Mouse (Mus musculus) central nervous system, embryonic 14 days (tissue): ENCODE measurements around the gene Nmnat1. TPM values are rescaled to one million over a fixed set of nuclear protein-coding genes. Genes with fewer than 3 reads are reported as not detected.

ENCODE experiments used
- polyA plus RNA-seq: library from polyadenylated mRNA; depleted of rRNA; stranded (reverse); fragments of >200 nt; gene quantifications from 2 replicates; pipeline ENCODE4 v1.2.3, GENCODE M21; 2012; rRNA removed

Gene Nmnat1
- 8.5 and 9.8 TPM in 2 replicates for polyA plus RNA-seq

GRCm38 (mm10) chr4:149485053-149485824 lies at the start of gene Nmnat1, which contains the start of gene Lzic:
TSS of gene Nmnat1 (minus strand) at chr4:149485202.
TSS of gene Lzic (plus strand) at chr4:149485229.

GRCm38 (mm10) chr4:149517868-149518340 lies 32.9 kb upstream of the Nmnat1 start, which contains the start of gene Ctnnbip1:
TSS of gene Ctnnbip1 (plus strand) at chr4:149518236.

GRCm38 (mm10) chr4:149477078-149477477 lies 7.9 kb downstream of the Nmnat1 start, which contains the start of gene Tmem274:
TSS of gene Tmem274 (plus strand) at chr4:149477378.

GRCm38 (mm10) chr4:149454879-149455278 lies 30.1 kb downstream of the Nmnat1 start, which contains the start of gene Rbp7:
TSS of gene Rbp7 (minus strand) at chr4:149454978.

GRCm38 (mm10) chr4:149426325-149427199 lies 58.4 kb downstream of the Nmnat1 start, which contains the start of gene Ube4b:
TSS of gene Ube4b (minus strand) at chr4:149426749.

Other genes with a start within 250 kb of the Nmnat1 start
- gene Kif1b, start 177.5 kb downstream of the Nmnat1 start, polyA plus RNA-seq: 147 TPM in 2 replicates
- gene Ube4b, start 58.5 kb downstream of the Nmnat1 start, polyA plus RNA-seq: 86.7 and 98.8 TPM in 2 replicates
- gene Rbp7, start 30.2 kb downstream of the Nmnat1 start, polyA plus RNA-seq: 0.14 and 0.19 TPM in 2 replicates
- not detected in 2 replicates for gene Tmem274, start 7.8 kb downstream of the Nmnat1 start, polyA plus RNA-seq
- 32.6 and 34.3 TPM in 2 replicates for gene Lzic, start within 50 bp of the Nmnat1 start, polyA plus RNA-seq
- 49.6 and 54.3 TPM in 2 replicates for gene Ctnnbip1, start 33.0 kb upstream of the Nmnat1 start, polyA plus RNA-seq
- gene Clstn1, start 101.3 kb upstream of the Nmnat1 start, polyA plus RNA-seq: 90.7 and 108 TPM in 2 replicates
- 18.1 and 18.6 TPM in 2 replicates for gene Pik3cd, start 217.4 kb upstream of the Nmnat1 start, polyA plus RNA-seq